Mouse (Mus musculus) splenic B cell, adult 2 months (primary cell): ENCODE results near the gene Cav2.

Experiments used
- DNase-seq: peaks from one replicate; pipeline ENCODE4 v3.0.0-alpha.2; 2011; ENCODE audit warnings: low read depth, low spot score
- H3K27me3 ChIP-seq: 2 replicates; pipeline ENCODE4 v1.6.1; 2012; ENCODE audit warnings: mild to moderate bottlenecking, low read length, moderate library complexity, mixed read lengths; ENCODE audit not compliant: control insufficient read depth, poor library complexity, insufficient read depth, severe bottlenecking
- H3K36me3 ChIP-seq: 2 replicates; pipeline ENCODE4 v1.6.1; 2012; ENCODE audit warnings: mild to moderate bottlenecking, low read length, moderate library complexity, mixed read lengths; ENCODE audit not compliant: control insufficient read depth, poor library complexity, insufficient read depth, severe bottlenecking

The Cav2 gene

DNA sequence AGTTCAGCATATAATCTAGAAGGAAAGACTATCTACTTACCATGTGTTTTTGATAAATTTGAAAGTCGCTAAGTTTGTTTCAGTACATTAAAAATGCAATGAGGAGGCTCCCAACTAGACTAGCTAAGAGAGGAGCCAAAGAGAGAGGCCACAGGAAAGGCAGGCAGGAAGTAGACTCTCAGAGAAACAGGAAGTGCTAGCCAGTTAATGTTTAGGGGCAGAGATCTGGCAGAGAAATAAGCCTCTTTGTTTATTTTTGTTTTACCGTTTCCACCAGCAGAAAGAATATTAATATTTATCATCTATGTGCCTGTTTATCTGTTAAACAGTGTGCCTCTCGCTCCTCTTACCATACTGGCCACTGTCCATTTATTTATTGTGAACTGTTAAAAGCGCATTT lies 5.4 kb downstream of the Cav2 start:
- peak; percentile 18 for DNase-seq
- Histone ChIP-seq H3K36me3 (no peaks in the 10 kb centered on the region), H3K27me3 (no peaks in the 10 kb centered on the region)

DNA sequence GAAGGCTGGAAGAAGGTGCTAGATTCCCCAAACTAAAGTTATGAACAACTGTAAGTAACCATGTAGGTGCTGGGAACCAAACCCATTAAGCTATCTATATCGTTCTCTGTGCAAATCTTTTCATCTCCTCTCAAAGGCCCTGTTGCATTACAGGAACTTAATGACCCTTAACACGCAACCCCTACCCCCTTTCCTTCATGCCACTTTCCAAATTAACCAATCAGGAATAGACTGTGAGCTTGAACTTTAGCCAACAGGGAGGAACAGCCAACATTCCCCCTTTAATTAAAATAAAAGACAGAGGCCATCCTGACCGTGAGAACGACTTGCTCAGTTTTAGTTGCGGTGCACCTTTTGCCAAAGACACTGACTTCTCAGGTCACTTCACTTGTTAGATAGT lies 14.1 kb downstream of the Cav2 start:
- Histone ChIP-seq H3K36me3 (no peaks in the 10 kb centered on the region), H3K27me3 (no peaks in the 10 kb centered on the region)
- no peak for DNase-seq

DNA sequence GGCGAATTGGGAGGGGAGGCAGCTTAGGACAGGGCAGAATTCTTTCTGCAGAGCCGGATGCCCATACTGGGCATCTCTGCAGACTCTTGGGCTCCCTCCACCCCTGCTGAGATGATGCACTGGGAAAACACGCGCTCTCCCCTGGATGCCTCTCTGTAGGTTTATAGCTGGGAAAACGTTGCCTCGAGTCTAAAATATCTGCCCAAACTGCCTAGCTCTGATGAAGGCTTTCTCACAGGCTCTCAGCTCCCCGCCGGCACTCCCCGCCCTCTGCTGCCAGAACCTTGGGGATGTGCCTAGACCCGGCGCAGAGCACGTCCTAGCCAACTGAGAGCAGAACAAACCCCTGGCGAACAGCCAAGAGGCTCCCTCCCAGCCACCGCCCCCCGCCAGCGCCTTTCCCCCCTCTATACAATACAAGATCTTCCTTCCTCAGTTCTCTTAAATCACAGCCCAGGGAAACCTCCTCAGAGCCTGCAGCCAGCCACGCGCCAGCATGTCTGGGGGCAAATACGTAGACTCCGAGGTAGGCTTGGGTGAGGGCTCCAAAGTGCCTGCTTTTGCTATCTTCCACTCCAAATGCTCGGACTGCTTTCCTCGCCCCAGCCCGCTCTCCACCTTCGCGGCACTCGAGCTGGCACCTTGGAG lies 25.1 kb downstream of the Cav2 start, which contains the start of gene Cav1:
TSS of gene Cav1 (plus strand) at position 382 of the 648 bp plus-strand sequence.
- H3K27me3 ChIP-seq: peaks cover 3% of the 10 kb centered on the region; the same call in 1 of the 2 replicates
- no peak for DNase-seq
- no peaks in the 10 kb centered on the region for H3K36me3 ChIP-seq

DNA sequence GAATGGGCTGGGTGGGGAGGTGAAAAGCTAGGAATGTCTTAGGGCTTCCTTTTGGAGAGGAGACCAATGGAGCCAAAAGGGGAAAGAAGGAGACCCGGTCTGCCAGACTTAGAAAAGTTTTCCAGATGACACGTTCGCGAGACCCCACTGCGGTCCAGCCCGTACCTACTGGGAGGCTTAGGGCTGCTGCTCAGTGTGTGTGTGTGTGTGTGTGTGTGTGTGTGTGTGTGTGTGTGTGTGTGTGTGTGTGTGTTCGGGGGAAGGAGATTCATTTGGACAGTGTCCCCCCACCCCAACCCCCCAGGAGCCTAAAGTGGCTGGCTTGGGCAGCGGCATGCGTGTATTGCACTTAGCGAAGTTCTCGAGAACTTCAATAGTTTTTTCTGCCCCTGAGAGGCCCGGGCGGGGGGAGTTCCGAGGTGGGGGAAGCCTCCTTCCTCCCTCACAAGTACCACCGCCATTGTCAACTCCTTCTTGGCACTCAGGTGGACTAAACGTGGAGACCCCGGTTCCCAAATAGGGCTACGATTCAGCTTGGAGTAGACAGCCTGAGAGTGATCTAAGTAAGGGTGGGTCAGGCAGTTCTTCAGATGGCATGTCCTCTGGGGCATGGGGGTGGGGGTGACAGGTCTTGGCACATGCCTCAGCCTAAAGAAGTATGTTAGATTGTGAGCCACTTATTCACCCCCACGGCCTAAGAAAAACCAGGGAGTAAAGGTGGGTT lies 25.8 kb downstream of the Cav2 start:
- Histone ChIP-seq H3K36me3 (no peaks in the 10 kb centered on the region), H3K27me3 (peaks cover 3% of the 10 kb centered on the region; the same call in 1 of the 2 replicates)
- no peak for DNase-seq

DNA sequence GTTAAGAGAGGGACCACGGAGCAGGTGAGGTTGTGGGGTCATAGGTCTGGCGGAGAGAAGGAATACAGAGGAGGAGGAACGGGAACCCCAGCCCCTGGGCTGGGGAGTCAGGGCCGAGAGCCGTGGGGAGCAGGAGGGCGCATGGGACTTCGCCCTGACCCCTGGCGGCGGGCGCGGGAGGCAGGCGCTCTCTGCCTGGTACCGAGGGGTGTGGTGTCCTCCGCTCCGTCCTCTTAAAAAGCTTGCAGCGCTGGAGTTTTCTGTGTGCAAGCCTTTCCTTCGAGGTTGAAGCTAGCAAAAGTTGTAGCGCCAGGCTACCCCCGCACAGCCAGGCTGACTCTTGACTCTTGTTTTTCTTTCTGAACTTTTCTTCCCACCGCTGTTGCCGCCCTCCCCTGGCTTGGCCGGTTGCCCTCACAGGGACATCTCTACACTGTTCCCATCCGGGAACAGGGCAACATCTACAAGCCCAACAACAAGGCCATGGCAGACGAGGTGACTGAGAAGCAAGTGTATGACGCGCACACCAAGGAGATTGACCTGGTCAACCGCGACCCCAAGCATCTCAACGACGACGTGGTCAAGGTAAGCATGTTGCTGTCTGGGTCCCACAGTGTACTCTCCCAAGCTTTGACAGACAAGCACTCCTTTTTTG lies 26.6 kb downstream of the Cav2 start:
- Histone ChIP-seq H3K27me3 (peaks cover 3% of the 10 kb centered on the region; the same call in 1 of the 2 replicates), H3K36me3 (no peaks in the 10 kb centered on the region)
- peak; percentile 40 for DNase-seq

DNA sequence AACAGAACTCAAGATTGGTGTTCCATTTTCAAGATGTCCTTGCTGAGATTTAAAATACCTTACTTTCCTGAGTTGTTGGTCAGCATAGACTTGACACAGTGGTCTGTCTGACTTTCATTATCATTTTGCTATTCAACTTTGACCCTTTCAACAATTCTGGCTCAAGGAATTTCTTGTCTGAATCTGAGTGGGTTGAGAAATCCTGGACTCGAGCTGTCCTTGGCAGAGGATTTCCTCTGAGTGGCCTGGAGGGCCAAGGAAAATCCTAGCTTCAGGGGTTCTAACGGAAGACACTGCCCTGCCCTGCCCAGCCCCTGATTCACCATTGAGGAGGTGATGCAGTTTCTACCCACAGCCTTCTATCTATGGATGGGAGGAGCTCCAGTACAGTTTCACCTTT lies 27.7 kb downstream of the Cav2 start:
- no peaks in the 10 kb centered on the region for H3K36me3 ChIP-seq
- DNase-seq: no peak
- H3K27me3 ChIP-seq: peaks cover 3% of the 10 kb centered on the region; the same call in 1 of the 2 replicates

DNA sequence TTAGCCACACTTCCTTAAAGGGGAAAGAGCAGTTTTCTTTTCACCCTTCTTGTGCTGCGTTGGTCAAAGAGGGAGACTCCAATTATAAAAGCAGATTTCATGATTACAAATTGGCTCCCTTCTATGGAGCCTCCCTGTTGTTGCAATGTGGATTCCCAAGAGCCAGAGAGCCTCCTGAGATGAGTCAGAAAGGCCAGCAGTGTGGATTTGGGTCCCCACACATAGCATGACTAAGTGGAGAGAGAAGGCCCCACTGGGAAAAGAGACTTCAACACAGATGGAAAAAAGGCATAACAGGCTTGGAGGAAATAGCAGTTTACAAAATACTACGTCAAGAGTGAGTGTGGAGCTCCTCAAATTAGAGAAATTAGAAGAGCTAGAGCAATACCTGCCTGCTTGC lies 28.3 kb downstream of the Cav2 start:
- Histone ChIP-seq H3K36me3 (no peaks in the 10 kb centered on the region), H3K27me3 (peaks cover 3% of the 10 kb centered on the region; the same call in 1 of the 2 replicates)
- no peak for DNase-seq

DNA sequence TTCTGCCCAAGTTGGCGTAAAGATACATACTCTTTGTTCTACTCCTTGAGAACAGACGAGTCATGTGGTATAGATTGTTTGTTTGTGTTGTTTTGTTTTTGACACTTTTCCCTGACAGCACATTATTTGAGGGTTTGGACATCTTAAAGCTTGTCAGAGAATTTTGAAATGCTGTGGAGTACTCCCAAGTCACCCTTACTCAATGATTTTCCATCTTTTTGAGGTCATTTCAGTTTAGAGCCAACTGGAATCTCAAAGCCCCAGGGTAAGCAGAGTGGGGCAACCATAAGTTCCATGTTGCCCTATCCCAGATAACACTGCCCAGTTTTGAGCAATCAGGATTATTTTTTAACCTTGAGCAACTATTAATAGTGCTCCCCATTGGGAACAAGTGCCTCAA lies 33.3 kb downstream of the Cav2 start:
- Histone ChIP-seq H3K36me3 (no peaks in the 10 kb centered on the region), H3K27me3 (no peaks in the 10 kb centered on the region)
- no peak for DNase-seq

DNA sequence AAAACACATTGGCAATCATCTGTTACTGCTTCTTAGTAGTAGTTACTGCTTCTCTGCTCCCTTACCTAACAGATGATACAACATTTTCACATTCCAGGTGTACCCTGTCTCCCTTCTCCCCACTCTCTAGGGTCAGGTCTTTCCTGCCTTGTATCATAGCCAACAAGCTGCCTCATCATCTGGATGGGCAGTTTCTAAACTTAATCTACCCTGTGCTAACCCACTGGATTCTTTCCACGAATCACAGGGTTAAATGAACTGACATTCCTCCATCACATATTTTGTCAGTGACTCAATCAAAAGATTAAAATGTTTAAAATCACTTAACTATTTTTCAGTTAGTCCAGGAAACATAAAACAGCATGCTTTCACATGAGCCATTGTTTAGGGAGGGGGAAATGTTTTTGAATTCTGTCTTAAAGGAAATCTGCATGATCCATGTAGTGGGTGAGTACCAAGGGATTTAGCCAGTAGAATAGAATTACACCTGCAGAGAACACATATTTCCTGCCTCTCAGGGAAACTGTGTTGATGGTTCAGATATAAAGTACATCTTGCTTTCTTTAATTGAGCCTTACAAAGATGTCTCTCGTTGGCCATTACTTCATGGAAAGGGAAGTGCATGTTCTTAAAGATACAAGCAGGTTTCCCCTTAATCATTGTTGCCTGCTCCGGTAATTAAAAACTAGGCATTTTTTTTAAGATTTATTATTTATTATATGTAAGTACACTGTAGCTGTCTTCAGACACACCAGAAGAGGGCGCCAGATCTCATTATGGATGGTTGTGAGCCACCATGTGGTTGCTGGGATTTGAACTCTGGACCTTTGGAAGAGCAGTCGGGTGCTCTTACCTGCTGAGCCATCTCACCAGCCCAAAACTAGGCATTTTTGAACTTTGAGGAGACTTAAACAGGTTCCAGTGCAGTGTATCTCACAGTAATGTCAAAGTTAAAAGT lies 34.0 kb downstream of the Cav2 start:
- Histone ChIP-seq H3K27me3 (no peaks in the 10 kb centered on the region), H3K36me3 (no peaks in the 10 kb centered on the region)
- DNase-seq: no peak

DNA sequence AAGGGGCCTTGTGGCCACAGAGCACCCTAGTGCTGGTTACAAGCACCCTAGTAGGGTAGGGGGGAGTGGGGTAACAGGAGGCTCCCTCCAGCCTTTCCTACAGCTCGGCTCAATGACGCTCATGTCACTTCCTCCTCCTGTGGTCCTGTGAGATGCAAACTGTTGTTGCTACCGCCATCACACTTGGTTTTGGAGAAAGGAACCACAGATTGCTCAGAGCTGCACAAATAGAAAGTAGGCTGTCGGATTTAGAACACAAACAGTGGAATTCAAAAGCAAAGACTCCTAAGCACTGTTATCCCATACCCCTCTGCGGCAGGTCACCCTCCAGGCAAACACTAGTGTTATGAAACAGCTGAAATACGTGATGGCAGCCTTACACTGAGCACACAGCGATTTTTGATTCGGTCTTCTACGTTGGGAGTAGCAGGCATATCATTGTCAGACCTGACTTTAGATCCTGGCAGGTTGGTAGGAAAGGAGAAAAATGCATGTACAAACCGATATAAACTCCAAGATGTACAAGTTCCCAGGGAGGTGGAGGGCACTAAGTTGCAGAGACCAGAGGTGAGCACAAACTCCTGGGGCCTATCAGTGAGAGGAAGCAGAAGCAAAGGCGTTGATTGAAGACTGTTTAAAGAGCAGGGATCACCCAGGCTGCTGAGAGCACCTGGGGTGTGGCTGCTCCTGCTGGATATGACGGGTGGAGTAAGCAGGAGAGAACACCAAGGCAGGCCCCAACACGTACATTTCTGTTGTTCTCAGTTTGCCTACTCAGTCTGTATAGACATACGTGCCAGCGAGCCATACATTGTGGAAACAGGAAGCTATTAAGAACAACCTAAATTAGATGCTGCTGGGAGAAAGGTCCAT lies 35.5 kb downstream of the Cav2 start:
- Histone ChIP-seq H3K27me3 (no peaks in the 10 kb centered on the region), H3K36me3 (no peaks in the 10 kb centered on the region)
- DNase-seq: no peak

DNA sequence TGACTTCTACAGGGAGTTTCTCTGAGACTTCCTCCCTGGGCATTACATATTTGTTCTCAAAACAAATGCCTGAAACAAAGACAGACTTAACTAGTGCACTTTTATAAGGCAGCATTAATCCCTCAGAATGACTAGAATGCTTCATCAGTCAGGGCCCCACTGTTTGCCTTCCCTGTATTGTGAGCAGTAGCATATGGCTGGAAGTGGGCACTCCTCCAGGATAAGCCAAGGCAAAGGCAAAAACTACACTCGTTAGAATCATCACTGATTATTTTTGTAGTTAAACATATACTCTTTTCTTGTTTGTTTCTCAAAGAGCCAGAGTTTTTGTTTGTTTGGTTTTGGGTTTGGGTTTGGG lies 36.2 kb downstream of the Cav2 start:
- Histone ChIP-seq H3K36me3 (no peaks in the 10 kb centered on the region), H3K27me3 (no peaks in the 10 kb centered on the region)
- no peak for DNase-seq

DNA sequence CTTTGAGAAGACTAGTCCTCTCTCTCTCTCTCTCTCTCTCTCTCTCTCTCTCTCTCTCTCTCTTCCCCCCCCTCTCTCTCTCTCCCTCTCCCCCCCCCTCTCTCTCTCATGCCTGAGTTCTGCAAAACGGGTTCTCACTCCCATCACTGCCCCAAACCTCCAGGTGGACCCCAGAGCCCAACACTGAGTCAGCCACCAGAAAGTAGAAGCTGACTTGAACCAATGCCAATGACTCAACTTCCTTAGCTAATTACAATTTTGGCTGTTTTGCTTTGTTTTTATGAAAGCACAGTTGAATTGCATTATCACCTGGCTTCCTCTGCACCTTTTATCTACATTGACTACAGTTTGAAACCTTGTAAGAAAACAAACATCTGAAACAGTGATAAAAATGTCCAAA lies 37.0 kb downstream of the Cav2 start:
- Histone ChIP-seq H3K36me3 (no peaks in the 10 kb centered on the region), H3K27me3 (no peaks in the 10 kb centered on the region)
- no peak for DNase-seq

DNA sequence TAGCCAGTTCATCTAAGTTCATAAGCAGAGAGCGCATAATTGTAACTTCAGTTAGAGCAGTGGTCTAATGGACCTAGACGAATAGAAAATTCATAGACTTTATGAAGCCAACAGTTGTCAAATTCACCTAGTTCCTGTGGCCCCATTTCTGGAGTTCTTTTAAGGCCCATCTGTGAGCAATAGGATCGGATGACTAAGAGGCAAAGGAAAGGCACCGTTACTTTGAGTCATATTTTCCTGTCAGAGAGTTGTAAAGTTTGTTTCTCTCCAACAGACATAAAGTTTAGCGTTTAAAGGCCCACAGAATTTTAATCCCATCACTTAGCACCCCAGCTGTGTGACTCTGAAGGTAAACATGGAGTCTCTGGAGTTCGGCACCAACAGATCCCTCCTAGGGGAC lies 41.0 kb downstream of the Cav2 start:
- Histone ChIP-seq H3K36me3 (no peaks in the 10 kb centered on the region), H3K27me3 (no peaks in the 10 kb centered on the region)
- DNase-seq: no peak

DNA sequence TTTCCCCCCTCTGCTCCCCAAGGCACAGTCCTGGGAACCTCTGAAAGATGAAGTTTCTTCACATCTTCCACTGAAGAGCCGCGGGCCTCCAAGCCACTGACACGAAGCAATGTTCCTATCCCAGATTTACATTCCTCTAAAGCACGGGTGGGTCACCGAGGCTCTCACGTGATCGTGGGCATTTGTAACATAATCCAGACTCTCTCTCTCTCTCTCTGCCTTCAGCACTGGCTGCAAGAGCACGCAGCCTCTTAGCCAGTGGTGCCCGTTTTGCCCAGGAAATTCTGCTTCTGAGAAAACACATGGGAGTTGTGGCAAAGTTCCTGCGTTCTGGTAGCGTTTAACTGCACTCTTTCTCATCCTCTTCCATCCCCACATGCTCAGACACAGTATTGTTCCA lies 46.2 kb downstream of the Cav2 start:
- Histone ChIP-seq H3K27me3 (no peaks in the 10 kb centered on the region), H3K36me3 (no peaks in the 10 kb centered on the region)
- DNase-seq: no peak
